Mouse (Mus musculus): Measurements from ENCODE around the gene Dclk1. TPM values are rescaled to one million over a fixed set of nuclear protein-coding genes. Genes with fewer than 3 reads are reported as not detected.

Dclk1 gene
- polyA plus RNA-seq, 1 experiment: not detected

- Histone ChIP-seq H3K9me3 (ENCODE audit: control insufficient read depth, low read length) (peaks cover 7% of the 10 kb centered on the region; the same call in 1 of the 2 replicates), H3K4me3 (replicated peaks) (no peak overlapping the region), H3K27me3 (ENCODE audit: control insufficient read depth) (peaks cover 16% of the 10 kb centered on the region), H3K36me3 (ENCODE audit: control insufficient read depth) (no peaks in the 10 kb centered on the region), H3K4me1 (ENCODE audit: control insufficient read depth) (no peaks in the 10 kb centered on the region)
- TF ChIP-seq GATA1 (IDR thresholded peaks at IDR 0.05; ENCODE audit: low read length) (no peak), TAL1 (IDR thresholded peaks at IDR 0.05; ENCODE audit: low read length) (no peak)
These were observed 4.6 kb downstream of the Dclk1 start for GRCm38 (mm10) chr3:55246618-55247272.

GRCm38 (mm10) chr3:55248048-55248447 is 5.9 kb downstream of the Dclk1 start:
- TF ChIP-seq GATA1 (IDR thresholded peaks at IDR 0.05; ENCODE audit: low read length) (no peak), TAL1 (IDR thresholded peaks at IDR 0.05; ENCODE audit: low read length) (no peak)
- peaks cover 3% of the 10 kb centered on the region for H3K27me3 ChIP-seq (ENCODE audit: control insufficient read depth)
- no peaks in the 10 kb centered on the region for H3K4me1 ChIP-seq (ENCODE audit: control insufficient read depth)
- no peaks in the 10 kb centered on the region for H3K36me3 ChIP-seq (ENCODE audit: control insufficient read depth)
- H3K9me3 ChIP-seq (ENCODE audit: control insufficient read depth, low read length): peaks cover 9% of the 10 kb centered on the region; the same call in 1 of the 2 replicates
- H3K4me3 ChIP-seq (replicated peaks): no peak overlapping the region

- no peaks in the 10 kb centered on the region; the same call in 1 of the 2 replicates for H3K27me3 ChIP-seq (ENCODE audit: control insufficient read depth)
- no peaks in the 10 kb centered on the region for H3K36me3 ChIP-seq (ENCODE audit: control insufficient read depth)
- H3K4me1 ChIP-seq (ENCODE audit: control insufficient read depth): no peaks in the 10 kb centered on the region
- peaks cover 9% of the 10 kb centered on the region; the same call in 1 of the 2 replicates for H3K9me3 ChIP-seq (ENCODE audit: control insufficient read depth, low read length)
- TF ChIP-seq TAL1 (IDR thresholded peaks at IDR 0.05; ENCODE audit: low read length) (no peak), GATA1 (IDR thresholded peaks at IDR 0.05; ENCODE audit: low read length) (no peak)
- no peak overlapping the region for H3K4me3 ChIP-seq (replicated peaks)
These were observed 6.3 kb downstream of the Dclk1 start for GRCm38 (mm10) chr3:55248508-55248907.

GRCm38 (mm10) chr3:55250631-55251030 is 8.5 kb downstream of the Dclk1 start:
- H3K4me3 ChIP-seq (replicated peaks): no peak overlapping the region
- H3K9me3 ChIP-seq (ENCODE audit: control insufficient read depth, low read length): peaks cover 9% of the 10 kb centered on the region; the same call in 1 of the 2 replicates
- H3K27me3 ChIP-seq (ENCODE audit: control insufficient read depth): no peaks in the 10 kb centered on the region
- TF ChIP-seq TAL1 (IDR thresholded peaks at IDR 0.05; ENCODE audit: low read length): no peak
- no peak for TF ChIP-seq GATA1 (IDR thresholded peaks at IDR 0.05; ENCODE audit: low read length)
- H3K4me1 ChIP-seq (ENCODE audit: control insufficient read depth): no peaks in the 10 kb centered on the region
- H3K36me3 ChIP-seq (ENCODE audit: control insufficient read depth): no peaks in the 10 kb centered on the region

GRCm38 (mm10) chr3:55260139-55260538 is 18.0 kb downstream of the Dclk1 start:
- Histone ChIP-seq H3K27me3 (ENCODE audit: control insufficient read depth) (no peaks in the 10 kb centered on the region), H3K36me3 (ENCODE audit: control insufficient read depth) (no peaks in the 10 kb centered on the region), H3K4me1 (ENCODE audit: control insufficient read depth) (no peaks in the 10 kb centered on the region), H3K4me3 (replicated peaks) (no peak overlapping the region), H3K9me3 (ENCODE audit: control insufficient read depth, low read length) (peaks cover 6% of the 10 kb centered on the region; the same call in 1 of the 2 replicates)
- TF ChIP-seq GATA1 (IDR thresholded peaks at IDR 0.05; ENCODE audit: low read length) (no peak), TAL1 (IDR thresholded peaks at IDR 0.05; ENCODE audit: low read length) (no peak)

GRCm38 (mm10) chr3:55266091-55266490 is 23.9 kb downstream of the Dclk1 start:
- no peak for TF ChIP-seq TAL1 (IDR thresholded peaks at IDR 0.05; ENCODE audit: low read length)
- TF ChIP-seq GATA1 (IDR thresholded peaks at IDR 0.05; ENCODE audit: low read length): no peak
- Histone ChIP-seq H3K4me1 (ENCODE audit: control insufficient read depth) (no peaks in the 10 kb centered on the region), H3K4me3 (replicated peaks) (no peak overlapping the region)

GRCm38 (mm10) chr3:55269802-55270201 is 27.6 kb downstream of the Dclk1 start:
- TF ChIP-seq TAL1 (IDR thresholded peaks at IDR 0.05; ENCODE audit: low read length) (no peak), GATA1 (IDR thresholded peaks at IDR 0.05; ENCODE audit: low read length) (no peak)
- no peak overlapping the region for H3K4me3 ChIP-seq (replicated peaks)
- H3K4me1 ChIP-seq (ENCODE audit: control insufficient read depth): no peaks in the 10 kb centered on the region
- H3K27me3 ChIP-seq (ENCODE audit: control insufficient read depth): no peaks in the 10 kb centered on the region
- peaks cover 2% of the 10 kb centered on the region; the same call in 1 of the 2 replicates for H3K9me3 ChIP-seq (ENCODE audit: control insufficient read depth, low read length)
- H3K36me3 ChIP-seq (ENCODE audit: control insufficient read depth): no peaks in the 10 kb centered on the region

More at GRCm38 (mm10) chr3:55266091-55266490, 23.9 kb downstream of the Dclk1 start:
- no peaks in the 10 kb centered on the region for H3K36me3 ChIP-seq (ENCODE audit: control insufficient read depth)
- H3K9me3 ChIP-seq (ENCODE audit: control insufficient read depth, low read length): peaks cover 2% of the 10 kb centered on the region
- no peaks in the 10 kb centered on the region for H3K27me3 ChIP-seq (ENCODE audit: control insufficient read depth)

- Histone ChIP-seq H3K27me3 (ENCODE audit: control insufficient read depth) (no peaks in the 10 kb centered on the region), H3K36me3 (ENCODE audit: control insufficient read depth) (no peaks in the 10 kb centered on the region), H3K4me3 (replicated peaks) (no peak overlapping the region), H3K9me3 (ENCODE audit: control insufficient read depth, low read length) (peaks cover 2% of the 10 kb centered on the region; the same call in 1 of the 2 replicates), H3K4me1 (ENCODE audit: control insufficient read depth) (no peaks in the 10 kb centered on the region)
- TF ChIP-seq TAL1 (IDR thresholded peaks at IDR 0.05; ENCODE audit: low read length) (no peak), GATA1 (IDR thresholded peaks at IDR 0.05; ENCODE audit: low read length) (no peak)
These were observed 28.2 kb downstream of the Dclk1 start for GRCm38 (mm10) chr3:55270345-55270744.

- no peak overlapping the region for H3K4me3 ChIP-seq (replicated peaks)
- no peaks in the 10 kb centered on the region for H3K4me1 ChIP-seq (ENCODE audit: control insufficient read depth)
- TF ChIP-seq GATA1 (IDR thresholded peaks at IDR 0.05; ENCODE audit: low read length) (no peak), TAL1 (IDR thresholded peaks at IDR 0.05; ENCODE audit: low read length) (no peak)
- no peaks in the 10 kb centered on the region for H3K36me3 ChIP-seq (ENCODE audit: control insufficient read depth)
- no peaks in the 10 kb centered on the region for H3K27me3 ChIP-seq (ENCODE audit: control insufficient read depth)
- H3K9me3 ChIP-seq (ENCODE audit: control insufficient read depth, low read length): peaks cover under 1% of the 10 kb centered on the region; the same call in 1 of the 2 replicates
These were observed 28.8 kb downstream of the Dclk1 start for GRCm38 (mm10) chr3:55270920-55271319.

Measured in erythroblast, embryonic 14.5 days (primary cell).